Mouse (Mus musculus) lung, adult 2 months (tissue): ENCODE measurements around the gene Nfic. TPM values are rescaled to one million over a fixed set of nuclear protein-coding genes. Genes with fewer than 3 reads are reported as not detected.

Experiments used
- DNase-seq: peaks from one replicate; pipeline ENCODE4 v3.0.0; 2022
- H3K4me1 ChIP-seq: fragments of 200-500 bp; 2 replicates; pipeline ENCODE4 v1.6.1; 2011; ENCODE audit warnings: low read length; ENCODE audit not compliant: control insufficient read depth, insufficient read depth
- H3K4me3 ChIP-seq: fragments of 200-500 bp; replicated peaks from 2 replicates; pipeline ENCODE3; 2011; ENCODE audit warnings: low read depth, mild to moderate bottlenecking, control low read depth, low read length; ENCODE audit errors: extremely low read depth
- CTCF ChIP-seq: fragments of 200-500 bp; IDR thresholded peaks from 2 replicates; pipeline ENCODE4 v1.5.1; 2011; ENCODE audit warnings: mild to moderate bottlenecking, low read length, control low read depth; ENCODE audit not compliant: insufficient read depth
- POLR2A ChIP-seq: fragments of 200-500 bp; IDR thresholded peaks from 2 replicates; pipeline ENCODE4 v1.6.1; 2011; ENCODE audit warnings: low read depth, mild to moderate bottlenecking, control low read depth, low read length, borderline replicate concordance; ENCODE audit errors: extremely low read depth
- WGBS: fragments of 180-500 bp; shearing (Covaris S2); methylation state at CpG from one replicate; pipeline ENCODE4 v1.1.7; 2018; 5-methylcytosine and 5-hydroxymethylcytosine counted together
- polyA plus RNA-seq: library from polyadenylated mRNA; depleted of rRNA; stranded (reverse); fragments of >200 nt; gene quantifications from 2 replicates; pipeline ENCODE4 v1.2.3, GENCODE M21; 2012; rRNA removed

Gene Nfic
- polyA plus RNA-seq, 1 experiment: 103 TPM

DNA sequence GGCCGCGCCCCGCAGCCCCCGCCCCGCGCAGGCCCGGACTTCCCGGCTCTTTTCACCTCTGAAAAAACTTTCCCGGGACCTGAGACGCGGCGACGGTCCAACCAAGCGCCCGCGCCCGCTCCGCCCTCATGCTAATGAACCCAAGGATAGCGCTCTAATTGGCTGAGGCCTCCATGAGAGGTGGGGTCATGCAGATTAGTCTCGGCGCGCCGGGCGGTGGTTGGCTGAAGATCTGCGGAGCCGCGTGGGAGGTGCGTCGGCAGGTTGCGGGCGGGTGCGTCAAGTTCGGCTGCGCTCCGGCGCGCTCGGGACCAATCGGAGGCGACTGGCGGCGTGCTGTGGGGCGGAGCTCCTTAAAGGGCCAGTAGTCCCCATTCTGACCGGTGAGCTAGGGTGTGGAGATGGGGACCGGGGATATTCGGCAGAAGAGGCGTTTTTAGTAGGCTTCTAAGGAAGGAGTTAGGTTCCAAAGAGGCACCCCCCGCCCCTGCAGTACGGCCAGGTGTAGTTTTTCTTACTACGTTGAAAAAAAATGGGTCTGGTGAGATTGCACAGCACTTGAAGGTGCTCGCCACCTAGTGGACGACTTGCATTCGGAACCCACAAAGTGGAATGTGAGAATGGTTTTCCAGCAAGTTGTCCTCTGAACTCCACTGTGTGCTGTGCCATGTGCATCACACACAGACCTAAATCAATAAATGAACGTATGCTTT, 104.9 kb downstream of the Nfic start, which contains the start of gene Hmg20b:
Gene Hmg20b, minus strand, starts transcription at position 130 of the 713 bp plus-strand sequence.
- Histone ChIP-seq H3K4me3 (peak within 1 kb of the TSS; percentile 86), H3K4me1 (peaks cover 11% of the 10 kb centered on the region)
- under 1% methylated on average over 54 of the region's 54 CpGs for WGBS
- DNase-seq: peak; percentile 98
- TF ChIP-seq POLR2A (peak; percentile 46; the same call in 1 of the 2 replicates), CTCF (peak; percentile 79)

DNA sequence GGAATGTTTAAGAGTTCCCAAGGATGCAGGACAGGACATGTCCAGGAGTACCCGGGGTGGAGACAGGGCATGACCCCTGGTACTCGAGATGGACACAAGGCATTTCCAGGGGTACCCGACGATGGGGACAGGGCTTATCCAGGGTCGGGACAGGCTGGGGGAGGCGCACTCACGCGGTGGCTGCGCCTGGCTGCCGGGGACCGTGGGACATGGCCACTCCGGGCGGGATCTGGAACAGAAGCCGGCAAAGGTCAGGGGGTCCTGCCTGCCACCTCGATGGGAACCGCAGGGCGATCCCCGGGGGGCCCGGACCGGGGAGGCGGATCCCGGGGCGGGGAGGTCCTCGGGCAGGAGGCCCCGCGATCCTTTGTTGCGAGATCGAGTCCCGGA, 105.5 kb downstream of the Nfic start:
- under 1% methylated on average over 29 of the region's 29 CpGs for WGBS
- peaks cover 11% of the 10 kb centered on the region for H3K4me1 ChIP-seq
- DNase-seq: no peak
- TF ChIP-seq POLR2A: no peak
- no peak for TF ChIP-seq CTCF
- peak overlapping the region; percentile 86 for H3K4me3 ChIP-seq

DNA sequence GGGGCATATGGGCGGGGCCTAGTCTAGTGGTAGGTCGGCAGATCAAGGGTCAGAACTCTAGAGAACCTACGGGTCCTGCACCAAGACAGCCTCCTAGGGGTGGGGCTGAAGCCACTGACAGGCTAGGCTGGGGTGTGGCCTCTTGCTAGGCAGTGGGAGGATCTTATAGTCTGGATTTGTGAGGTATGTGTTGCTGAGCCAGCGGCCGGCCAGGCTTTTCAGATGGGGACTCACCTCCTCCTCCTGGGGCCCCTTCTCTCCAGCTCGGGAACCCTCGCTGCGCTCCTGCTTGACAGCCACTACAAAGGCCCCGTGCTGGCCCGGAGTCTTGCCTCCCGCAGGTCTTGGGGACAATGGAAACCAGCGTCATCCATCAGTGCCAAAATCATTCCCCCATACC, 106.3 kb downstream of the Nfic start:
- Histone ChIP-seq H3K4me1 (peaks cover 11% of the 10 kb centered on the region), H3K4me3 (peak overlapping the region; percentile 86)
- WGBS: 10% methylated on average over 12 of the region's 12 CpGs
- no peak for DNase-seq
- TF ChIP-seq POLR2A (no peak), CTCF (no peak)

DNA sequence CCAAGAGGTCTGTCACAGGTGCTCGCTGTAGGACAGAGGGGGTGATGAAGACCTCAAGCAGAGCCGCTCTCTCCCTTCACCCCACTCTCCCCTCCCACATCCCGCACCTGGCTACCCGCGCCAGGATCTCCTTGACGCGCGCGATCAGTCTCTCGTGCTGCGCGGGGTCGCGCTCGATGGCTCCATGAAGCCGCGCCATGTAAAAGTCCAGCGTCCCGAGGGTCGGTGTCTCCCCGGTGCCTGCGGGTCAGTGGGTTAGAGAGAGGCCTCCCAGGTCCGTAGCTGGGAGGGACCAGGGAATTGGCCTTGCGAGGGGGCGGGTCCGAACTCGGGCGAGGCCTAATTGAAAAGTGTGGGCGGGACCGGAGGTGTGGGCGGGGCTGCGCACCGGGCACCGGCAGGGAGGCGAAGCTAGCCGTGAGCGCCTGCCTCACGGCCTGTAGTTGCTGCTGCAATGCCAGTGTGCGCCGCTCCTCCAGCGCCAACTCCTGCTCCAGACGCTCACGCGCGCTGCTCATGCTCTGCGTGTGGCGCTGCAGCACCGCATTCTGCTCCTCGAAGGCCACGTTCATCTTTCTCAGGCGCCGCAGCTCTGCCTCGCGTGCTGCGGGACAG, 108.9 kb downstream of the Nfic start:
- Histone ChIP-seq H3K4me1 (peaks cover 11% of the 10 kb centered on the region), H3K4me3 (peak overlapping the region; percentile 11)
- DNase-seq: peak; percentile 63
- TF ChIP-seq CTCF: no peak
- no peak; the same call in 1 of the 2 replicates for TF ChIP-seq POLR2A
- WGBS: 42% methylated on average over 55 of the region's 55 CpGs

Other genes with a start within 250 kb of the Nfic start
- gene Atcay, start 224.8 kb downstream of the Nfic start, polyA plus RNA-seq: 0.08 and 0.20 TPM in 2 replicates
- 8.9 and 10.0 TPM in 2 replicates for gene Zfr2, start 222.5 kb downstream of the Nfic start, polyA plus RNA-seq
- 2.7 and 3.3 TPM in 2 replicates for gene Matk, start 202.7 kb downstream of the Nfic start, polyA plus RNA-seq
- 60.1 and 87.9 TPM in 2 replicates for gene Mrpl54, start 188.7 kb downstream of the Nfic start, polyA plus RNA-seq
- gene Apba3, start 188.7 kb downstream of the Nfic start, polyA plus RNA-seq: 86.4 and 104 TPM in 2 replicates
- 27.6 and 27.7 TPM in 2 replicates for gene Tjp3, start 164.1 kb downstream of the Nfic start, polyA plus RNA-seq
- 103 and 104 TPM in 2 replicates for gene Pip5k1c, start 162.7 kb downstream of the Nfic start, polyA plus RNA-seq
- gene Cactin, start 134.5 kb downstream of the Nfic start, polyA plus RNA-seq: 30.5 and 36.7 TPM in 2 replicates
- 39.9 and 44.0 TPM in 2 replicates for gene Tbxa2r, start 126.9 kb downstream of the Nfic start, polyA plus RNA-seq
- 10.3 and 11.2 TPM in 2 replicates for gene Gipc3, start 112.4 kb downstream of the Nfic start, polyA plus RNA-seq
- gene Hmg20b, start 105.2 kb downstream of the Nfic start, polyA plus RNA-seq: 106 and 134 TPM in 2 replicates
- 33.3 and 39.9 TPM in 2 replicates for gene Mfsd12, start 98.1 kb downstream of the Nfic start, polyA plus RNA-seq
- gene 4930404N11Rik, start 89.8 kb downstream of the Nfic start, polyA plus RNA-seq: 21.9 and 25.8 TPM in 2 replicates
- 59.3 and 61.8 TPM in 2 replicates for gene Fzr1, start 77.1 kb downstream of the Nfic start, polyA plus RNA-seq
- gene Dohh, start 71.2 kb downstream of the Nfic start, polyA plus RNA-seq: 79.2 and 83.4 TPM in 2 replicates
- gene Gm48551, start 71.2 kb downstream of the Nfic start, polyA plus RNA-seq: 3.7 and 6.3 TPM in 2 replicates
- 3.6 and 5.9 TPM in 2 replicates for gene Gm48552, start 66.6 kb downstream of the Nfic start, polyA plus RNA-seq
- 8.8 and 10.1 TPM in 2 replicates for gene Smim24, start 62.6 kb downstream of the Nfic start, polyA plus RNA-seq
- 0.92 and 1.1 TPM in 2 replicates for gene Celf5, start 27.1 kb upstream of the Nfic start, polyA plus RNA-seq
- 197 and 203 TPM in 2 replicates for gene Ncln, start 40.8 kb upstream of the Nfic start, polyA plus RNA-seq
- 40.3 and 47.5 TPM in 2 replicates for gene S1pr4, start 44.5 kb upstream of the Nfic start, polyA plus RNA-seq
- 8.5 and 9.5 TPM in 2 replicates for gene Gna15, start 68.6 kb upstream of the Nfic start, polyA plus RNA-seq
- 114 and 117 TPM in 2 replicates for gene Gna11, start 89.6 kb upstream of the Nfic start, polyA plus RNA-seq
- gene Aes, start 103.9 kb upstream of the Nfic start, polyA plus RNA-seq: 1,275 and 1,423 TPM in 2 replicates
- gene Tle2, start 118.9 kb upstream of the Nfic start, polyA plus RNA-seq: 164 and 218 TPM in 2 replicates
- 33.3 and 41.6 TPM in 2 replicates for gene Tle6, start 145.4 kb upstream of the Nfic start, polyA plus RNA-seq
- 0.57 and 1.1 TPM in 2 replicates for gene BC025920, start 150.6 kb upstream of the Nfic start, polyA plus RNA-seq
- 33.7 and 36.2 TPM in 2 replicates for gene Sirt6, start 172.2 kb upstream of the Nfic start, polyA plus RNA-seq
- gene Ankrd24, start 172.9 kb upstream of the Nfic start, polyA plus RNA-seq: 22.7 and 28.4 TPM in 2 replicates
- 0.33 and 0.57 TPM in 2 replicates for gene Gm10778, start 193.4 kb upstream of the Nfic start, polyA plus RNA-seq
- 0.45 and 0.47 TPM in 2 replicates for gene Zfp433, start 249.2 kb upstream of the Nfic start, polyA plus RNA-seq